Mouse (Mus musculus) bone marrow macrophage, adult 2 months (primary cell): ENCODE results near the gene Lama2. TPM values are rescaled to one million over a fixed set of nuclear protein-coding genes. Genes with fewer than 3 reads are reported as not detected.

ENCODE experiments used
- H3K27ac ChIP-seq: 2 replicates; pipeline ENCODE4 v1.5.1; 2012; ENCODE audit warnings: low read depth, low read length; ENCODE audit not compliant: insufficient read depth
- H3K4me1 ChIP-seq: 2 replicates; pipeline ENCODE4 v1.6.1; 2012; ENCODE audit warnings: low read length; ENCODE audit not compliant: control insufficient read depth, insufficient read depth
- H3K4me3 ChIP-seq: 2 replicates; pipeline ENCODE4 v1.5.1; 2012; ENCODE audit warnings: mild to moderate bottlenecking, low read length, moderate library complexity; ENCODE audit not compliant: insufficient read depth
- CTCF ChIP-seq: IDR thresholded peaks from 2 replicates; pipeline ENCODE4 v1.5.1; 2012; ENCODE audit warnings: low read depth, mild to moderate bottlenecking, low read length, moderate library complexity
- POLR2A ChIP-seq: IDR thresholded peaks from 2 replicates; pipeline ENCODE4 v1.6.1; 2012; ENCODE audit warnings: mild to moderate bottlenecking, low read depth, low read length, borderline replicate concordance
- polyA plus RNA-seq: library from polyadenylated mRNA; stranded (reverse); fragments of >200 nt; gene quantifications from 2 replicates; pipeline ENCODE4 v1.2.4, GENCODE M21; 2012; ENCODE audit not compliant: missing spikeins, insufficient read depth, insufficient read length

The Lama2 gene
- polyA plus RNA-seq, 1 experiment: not detected

GRCm38 (mm10) chr10:27267432-27267831, 352.1 kb downstream of the Lama2 start:
- TF ChIP-seq POLR2A: no peak
- no peak for TF ChIP-seq CTCF
- no peaks in the 10 kb centered on the region for H3K4me1 ChIP-seq
- no peak overlapping the region for H3K27ac ChIP-seq
- no peak overlapping the region for H3K4me3 ChIP-seq

GRCm38 (mm10) chr10:27265812-27266211, 353.7 kb downstream of the Lama2 start:
- Histone ChIP-seq H3K27ac (no peak overlapping the region), H3K4me1 (no peaks in the 10 kb centered on the region), H3K4me3 (no peak overlapping the region)
- TF ChIP-seq CTCF (no peak), POLR2A (no peak)

GRCm38 (mm10) chr10:27264713-27265112, 354.8 kb downstream of the Lama2 start:
- H3K27ac ChIP-seq: no peak overlapping the region
- TF ChIP-seq POLR2A: no peak
- TF ChIP-seq CTCF: no peak
- H3K4me3 ChIP-seq: no peak overlapping the region
- H3K4me1 ChIP-seq: no peaks in the 10 kb centered on the region

- H3K4me3 ChIP-seq: no peak overlapping the region
Measured at GRCm38 (mm10) chr10:27249741-27250140, 369.8 kb downstream of the Lama2 start.

GRCm38 (mm10) chr10:27234755-27235154, 384.8 kb downstream of the Lama2 start:
- H3K27ac ChIP-seq: no peak overlapping the region
- TF ChIP-seq POLR2A (no peak), CTCF (no peak)
- no peaks in the 10 kb centered on the region for H3K4me1 ChIP-seq
- no peak overlapping the region for H3K4me3 ChIP-seq

More at GRCm38 (mm10) chr10:27249741-27250140, 369.8 kb downstream of the Lama2 start:
- Histone ChIP-seq H3K27ac (no peak overlapping the region), H3K4me1 (no peaks in the 10 kb centered on the region)
- TF ChIP-seq POLR2A (no peak), CTCF (no peak)

GRCm38 (mm10) chr10:27233577-27233976, 386.0 kb downstream of the Lama2 start:
- no peak overlapping the region for H3K4me3 ChIP-seq
- no peaks in the 10 kb centered on the region for H3K4me1 ChIP-seq
- TF ChIP-seq POLR2A: no peak
- TF ChIP-seq CTCF: no peak
- no peak overlapping the region for H3K27ac ChIP-seq

GRCm38 (mm10) chr10:27223815-27224375, 395.7 kb downstream of the Lama2 start:
- no peak for TF ChIP-seq POLR2A
- no peak for TF ChIP-seq CTCF
- Histone ChIP-seq H3K4me1 (no peaks in the 10 kb centered on the region), H3K27ac (no peak overlapping the region), H3K4me3 (no peak overlapping the region)

GRCm38 (mm10) chr10:27222639-27223315, 396.8 kb downstream of the Lama2 start:
- Histone ChIP-seq H3K4me3 (no peak overlapping the region), H3K4me1 (no peaks in the 10 kb centered on the region), H3K27ac (no peak overlapping the region)
- no peak for TF ChIP-seq POLR2A
- TF ChIP-seq CTCF: no peak

- Histone ChIP-seq H3K4me1 (no peaks in the 10 kb centered on the region), H3K4me3 (no peak overlapping the region), H3K27ac (no peak overlapping the region)
- TF ChIP-seq CTCF (no peak), POLR2A (no peak)
Measured at GRCm38 (mm10) chr10:27219698-27220097, 399.9 kb downstream of the Lama2 start.

GRCm38 (mm10) chr10:27207320-27207719, 412.2 kb downstream of the Lama2 start:
- Histone ChIP-seq H3K4me3 (no peak overlapping the region), H3K4me1 (no peaks in the 10 kb centered on the region), H3K27ac (no peak overlapping the region)
- TF ChIP-seq CTCF (no peak), POLR2A (no peak)

- TF ChIP-seq CTCF (no peak), POLR2A (no peak)
- no peaks in the 10 kb centered on the region for H3K4me1 ChIP-seq
Measured at GRCm38 (mm10) chr10:27198443-27198842, 421.1 kb downstream of the Lama2 start.

More at GRCm38 (mm10) chr10:27198443-27198842, 421.1 kb downstream of the Lama2 start:
- Histone ChIP-seq H3K4me3 (no peak overlapping the region), H3K27ac (no peak overlapping the region)
